Mouse (Mus musculus): ENCODE measurements around the gene Ublcp1. TPM values are rescaled to one million over a fixed set of nuclear protein-coding genes. Genes with fewer than 3 reads are reported as not detected.

Ublcp1 gene
- polyA plus RNA-seq, 1 experiment from 2014 or later: 68.6 TPM

GRCm38 (mm10) chr11:44422337-44423111, 47.8 kb downstream of the Ublcp1 start:
- no peaks in the 10 kb centered on the region for H3K36me3 ChIP-seq (ENCODE audit: insufficient read depth)
- no peak overlapping the region for H3K9ac ChIP-seq
- no peak overlapping the region for H3K4me3 ChIP-seq (ENCODE audit: low read depth, low read length)
- H3K27me3 ChIP-seq (ENCODE audit: insufficient read depth, low read length): no peaks in the 10 kb centered on the region
- no peak for ATAC-seq (ENCODE audit: insufficient read depth)
- 62% methylated on average over 10 of the region's 10 CpGs for WGBS
- no peak overlapping the region for H3K27ac ChIP-seq (ENCODE audit: low read depth)
- H3K9me3 ChIP-seq (ENCODE audit: low read depth, low read length): no peaks in the 10 kb centered on the region
- TF ChIP-seq CTCF (IDR thresholded peaks at IDR 0.05; ENCODE audit: low read depth): no peak
- DNase-seq: no peak
- H3K4me2 ChIP-seq: no peak overlapping the region
- H3K4me1 ChIP-seq (ENCODE audit: insufficient read depth): no peaks in the 10 kb centered on the region

GRCm38 (mm10) chr11:44417403-44417802, 52.9 kb downstream of the Ublcp1 start:
- DNase-seq: no peak
- no peak for ATAC-seq (ENCODE audit: insufficient read depth)

GRCm38 (mm10) chr11:44414605-44415004, 55.7 kb downstream of the Ublcp1 start:
- no peaks in the 10 kb centered on the region for H3K27me3 ChIP-seq (ENCODE audit: insufficient read depth, low read length)
- TF ChIP-seq CTCF (IDR thresholded peaks at IDR 0.05; ENCODE audit: low read depth): no peak

More at GRCm38 (mm10) chr11:44417403-44417802, 52.9 kb downstream of the Ublcp1 start:
- Histone ChIP-seq H3K36me3 (ENCODE audit: insufficient read depth) (no peaks in the 10 kb centered on the region), H3K4me1 (ENCODE audit: insufficient read depth) (no peaks in the 10 kb centered on the region), H3K4me3 (ENCODE audit: low read depth, low read length) (no peak overlapping the region), H3K9me3 (ENCODE audit: low read depth, low read length) (no peaks in the 10 kb centered on the region), H3K9ac (no peak overlapping the region), H3K27me3 (ENCODE audit: insufficient read depth, low read length) (no peaks in the 10 kb centered on the region), H3K27ac (ENCODE audit: low read depth) (no peak overlapping the region), H3K4me2 (no peak overlapping the region)
- TF ChIP-seq CTCF (IDR thresholded peaks at IDR 0.05; ENCODE audit: low read depth): no peak
- 38% methylated on average over 1 of the region's 1 CpGs for WGBS

GRCm38 (mm10) chr11:44413371-44413770, 56.9 kb downstream of the Ublcp1 start:
- DNase-seq (no peak), ATAC-seq (ENCODE audit: insufficient read depth) (no peak)
- Histone ChIP-seq H3K4me3 (ENCODE audit: low read depth, low read length) (no peak overlapping the region), H3K9ac (no peak overlapping the region), H3K36me3 (ENCODE audit: insufficient read depth) (no peaks in the 10 kb centered on the region), H3K9me3 (ENCODE audit: low read depth, low read length) (no peaks in the 10 kb centered on the region), H3K27ac (ENCODE audit: low read depth) (no peak overlapping the region), H3K4me1 (ENCODE audit: insufficient read depth) (no peaks in the 10 kb centered on the region), H3K4me2 (no peak overlapping the region), H3K27me3 (ENCODE audit: insufficient read depth, low read length) (no peaks in the 10 kb centered on the region)
- WGBS: 80% methylated on average over 3 of the region's 3 CpGs
- TF ChIP-seq CTCF (IDR thresholded peaks at IDR 0.05; ENCODE audit: low read depth): no peak

More at GRCm38 (mm10) chr11:44414605-44415004, 55.7 kb downstream of the Ublcp1 start:
- Histone ChIP-seq H3K27ac (ENCODE audit: low read depth) (no peak overlapping the region), H3K9me3 (ENCODE audit: low read depth, low read length) (no peaks in the 10 kb centered on the region), H3K4me1 (ENCODE audit: insufficient read depth) (no peaks in the 10 kb centered on the region), H3K4me3 (ENCODE audit: low read depth, low read length) (no peak overlapping the region), H3K9ac (no peak overlapping the region), H3K4me2 (no peak overlapping the region), H3K36me3 (ENCODE audit: insufficient read depth) (no peaks in the 10 kb centered on the region)
- DNase-seq (no peak), ATAC-seq (ENCODE audit: insufficient read depth) (no peak)
- 90% methylated on average over 3 of the region's 3 CpGs for WGBS

GRCm38 (mm10) chr11:44412276-44412675, 58.0 kb downstream of the Ublcp1 start:
- Histone ChIP-seq H3K4me1 (ENCODE audit: insufficient read depth) (no peaks in the 10 kb centered on the region), H3K9me3 (ENCODE audit: low read depth, low read length) (no peaks in the 10 kb centered on the region), H3K27me3 (ENCODE audit: insufficient read depth, low read length) (no peaks in the 10 kb centered on the region), H3K4me2 (no peak overlapping the region), H3K9ac (no peak overlapping the region), H3K27ac (ENCODE audit: low read depth) (no peak overlapping the region), H3K36me3 (ENCODE audit: insufficient read depth) (no peaks in the 10 kb centered on the region), H3K4me3 (ENCODE audit: low read depth, low read length) (no peak overlapping the region)
- TF ChIP-seq CTCF (IDR thresholded peaks at IDR 0.05; ENCODE audit: low read depth): peak; percentile 32; the same call in 1 of the 2 replicates
- 76% methylated on average over 8 of the region's 8 CpGs for WGBS
- DNase-seq (no peak), ATAC-seq (ENCODE audit: insufficient read depth) (no peak)

DNA sequence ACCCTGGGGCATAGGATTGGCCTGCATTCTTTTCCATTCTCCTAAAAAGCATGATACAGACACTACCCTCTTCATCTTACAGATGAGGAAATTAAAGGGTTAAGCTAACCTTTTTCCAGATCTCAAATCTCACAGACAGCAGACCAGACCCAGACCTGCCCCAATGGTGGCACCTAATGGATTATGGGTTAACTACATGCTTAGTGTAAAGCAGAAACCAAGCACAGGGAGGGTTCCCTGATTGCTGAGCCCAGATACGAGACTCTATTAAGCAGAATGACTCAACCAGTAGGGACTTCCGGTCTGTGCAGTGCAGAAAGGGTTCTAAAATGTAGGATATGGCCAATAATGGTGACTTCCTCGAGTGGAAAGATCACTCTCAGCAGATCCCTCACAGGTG, 59.9 kb downstream of the Ublcp1 start:
- TF ChIP-seq CTCF (IDR thresholded peaks at IDR 0.05; ENCODE audit: low read depth): no peak
- no peak overlapping the region for H3K9ac ChIP-seq
- H3K4me3 ChIP-seq (ENCODE audit: low read depth, low read length): no peak overlapping the region
- no peaks in the 10 kb centered on the region for H3K27me3 ChIP-seq (ENCODE audit: insufficient read depth, low read length)
- H3K4me2 ChIP-seq: no peak overlapping the region
- no peaks in the 10 kb centered on the region for H3K4me1 ChIP-seq (ENCODE audit: insufficient read depth)
- DNase-seq (no peak), ATAC-seq (ENCODE audit: insufficient read depth) (no peak)
- 54% methylated on average over 3 of the region's 3 CpGs for WGBS
- H3K27ac ChIP-seq (ENCODE audit: low read depth): no peak overlapping the region
- H3K9me3 ChIP-seq (ENCODE audit: low read depth, low read length): no peaks in the 10 kb centered on the region
- H3K36me3 ChIP-seq (ENCODE audit: insufficient read depth): no peaks in the 10 kb centered on the region

GRCm38 (mm10) chr11:44408626-44409025, 61.7 kb downstream of the Ublcp1 start:
- no peak for TF ChIP-seq CTCF (IDR thresholded peaks at IDR 0.05; ENCODE audit: low read depth)
- Histone ChIP-seq H3K27ac (ENCODE audit: low read depth) (no peak overlapping the region), H3K9ac (no peak overlapping the region), H3K9me3 (ENCODE audit: low read depth, low read length) (no peaks in the 10 kb centered on the region), H3K36me3 (ENCODE audit: insufficient read depth) (no peaks in the 10 kb centered on the region), H3K27me3 (ENCODE audit: insufficient read depth, low read length) (no peaks in the 10 kb centered on the region), H3K4me2 (no peak overlapping the region), H3K4me3 (ENCODE audit: low read depth, low read length) (no peak overlapping the region), H3K4me1 (ENCODE audit: insufficient read depth) (no peaks in the 10 kb centered on the region)
- 40% methylated on average over 5 of the region's 5 CpGs for WGBS
- ATAC-seq (ENCODE audit: insufficient read depth) (no peak), DNase-seq (no peak)

Data from lung, embryonic 14.5 days (tissue).